Mouse (Mus musculus) retina, postnatal 1 day (tissue): ENCODE measurements around the gene Sorcs1.

ENCODE experiments used
- DNase-seq: peaks from one replicate; pipeline ENCODE4 v3.0.0-alpha.2; 2012

The Sorcs1 gene

DNA sequence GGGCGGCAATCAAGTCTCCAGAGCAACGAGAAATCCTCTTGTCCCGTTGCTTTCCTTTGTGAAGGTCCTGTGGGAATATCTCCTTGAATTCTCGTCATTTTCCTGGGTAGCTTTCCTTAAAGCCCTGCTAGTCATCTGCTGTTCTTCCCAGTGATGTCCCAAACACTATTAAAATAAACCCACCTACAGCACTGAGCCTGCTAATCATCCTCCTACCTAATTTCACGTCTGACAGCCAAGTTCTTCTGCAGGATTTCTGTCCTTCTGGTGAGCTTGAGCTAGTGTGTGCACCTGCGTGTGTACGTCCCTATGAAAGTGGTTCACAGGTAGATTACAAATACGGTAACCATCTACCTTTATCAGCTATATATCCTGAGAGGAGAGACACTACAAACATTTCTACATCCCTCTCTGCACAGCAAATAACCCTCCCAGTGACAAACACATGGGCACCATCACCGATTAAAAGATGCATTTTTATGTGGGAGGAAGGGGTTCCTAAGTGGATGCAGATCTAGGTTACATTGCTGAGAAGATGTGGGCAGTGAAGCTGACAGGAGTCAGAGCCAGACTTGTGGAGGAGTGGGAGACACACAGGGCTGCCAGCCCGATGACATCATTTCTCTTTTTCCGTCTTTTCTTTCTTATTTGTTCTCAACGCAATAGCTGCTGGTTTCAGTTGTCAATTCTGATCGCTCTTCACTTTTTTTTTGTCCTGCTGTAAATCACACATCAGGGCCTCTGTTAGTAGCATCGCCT is 259.3 kb downstream of the Sorcs1 start:
- peak; percentile 33 for DNase-seq

DNA sequence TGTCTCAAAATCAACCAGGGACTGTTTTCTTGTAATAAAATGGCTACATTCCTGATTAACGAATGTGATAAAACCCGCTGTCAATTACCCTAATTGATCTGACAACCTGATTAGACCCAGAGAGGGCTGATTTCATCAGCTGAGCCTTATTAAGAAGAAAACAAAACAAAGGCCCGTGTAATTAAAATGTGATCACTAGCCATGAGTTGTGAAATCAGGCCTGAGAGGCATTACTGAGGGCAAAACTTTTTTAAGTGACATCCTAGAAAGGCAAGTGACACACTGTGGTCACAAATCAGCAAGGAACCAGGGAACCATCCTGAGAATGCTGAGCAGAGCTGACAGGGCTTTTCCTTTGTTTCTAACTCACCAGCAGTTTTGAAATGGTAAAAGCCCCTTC is 267.9 kb downstream of the Sorcs1 start:
- DNase-seq, result peak; percentile 87

DNA sequence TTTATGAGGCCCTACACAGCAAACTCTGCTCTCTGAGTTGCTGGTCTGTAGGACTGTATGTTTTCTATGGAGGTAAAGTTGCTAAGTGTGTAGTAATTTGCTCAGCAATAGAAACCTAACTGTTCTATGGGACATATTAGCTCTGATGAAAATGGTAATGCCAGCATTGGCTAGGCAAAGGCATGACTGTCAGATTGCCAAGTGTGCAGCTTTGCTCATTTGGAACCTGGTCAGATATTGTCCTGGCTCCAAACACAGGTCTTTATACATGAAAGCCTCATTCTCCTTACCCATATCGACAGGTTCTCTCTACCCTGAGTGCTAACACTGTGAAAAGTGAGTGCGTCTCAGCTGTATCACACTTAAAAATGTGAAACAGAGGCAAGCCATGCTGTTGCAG is 280.1 kb downstream of the Sorcs1 start:
- DNase-seq, result no peak

DNA sequence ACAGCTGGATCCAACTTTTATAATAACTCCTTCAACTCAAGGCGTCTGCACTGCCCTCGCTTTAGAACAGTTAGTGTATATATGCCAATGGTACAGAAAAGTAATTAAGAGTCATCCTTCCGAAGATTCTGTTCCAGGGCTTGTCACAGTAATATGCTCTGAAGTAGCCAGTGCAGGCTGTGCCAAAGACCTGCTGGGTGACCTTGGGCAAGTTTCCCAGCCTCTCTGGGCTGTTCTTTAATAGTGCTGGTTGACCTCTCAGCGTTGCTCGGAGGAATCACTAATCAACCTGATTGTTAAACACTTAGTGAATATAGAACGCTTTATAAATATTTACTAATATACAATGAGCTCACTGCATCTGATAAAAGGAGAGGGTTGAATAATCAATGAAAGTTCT is 282.7 kb downstream of the Sorcs1 start:
- no peak for DNase-seq

DNA sequence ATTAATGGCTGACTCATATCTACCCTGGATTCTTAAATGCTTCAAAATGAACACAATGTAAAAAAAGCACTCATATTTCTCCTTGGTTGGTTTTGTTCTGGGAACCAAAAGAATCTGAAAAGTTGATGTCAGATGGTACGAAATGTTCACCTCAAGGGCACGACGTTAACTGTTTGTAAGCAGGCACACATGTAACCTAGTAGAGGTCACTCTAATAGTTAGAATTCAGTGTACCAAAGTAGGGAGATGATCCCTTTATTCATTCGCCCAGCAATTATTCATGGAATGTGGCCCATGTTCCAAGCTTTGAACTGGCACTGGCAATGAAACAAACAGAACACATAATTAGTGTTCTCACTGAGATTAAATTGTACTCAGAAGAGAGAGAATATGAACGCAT is 284.3 kb downstream of the Sorcs1 start:
- DNase-seq, result peak; percentile 31

DNA sequence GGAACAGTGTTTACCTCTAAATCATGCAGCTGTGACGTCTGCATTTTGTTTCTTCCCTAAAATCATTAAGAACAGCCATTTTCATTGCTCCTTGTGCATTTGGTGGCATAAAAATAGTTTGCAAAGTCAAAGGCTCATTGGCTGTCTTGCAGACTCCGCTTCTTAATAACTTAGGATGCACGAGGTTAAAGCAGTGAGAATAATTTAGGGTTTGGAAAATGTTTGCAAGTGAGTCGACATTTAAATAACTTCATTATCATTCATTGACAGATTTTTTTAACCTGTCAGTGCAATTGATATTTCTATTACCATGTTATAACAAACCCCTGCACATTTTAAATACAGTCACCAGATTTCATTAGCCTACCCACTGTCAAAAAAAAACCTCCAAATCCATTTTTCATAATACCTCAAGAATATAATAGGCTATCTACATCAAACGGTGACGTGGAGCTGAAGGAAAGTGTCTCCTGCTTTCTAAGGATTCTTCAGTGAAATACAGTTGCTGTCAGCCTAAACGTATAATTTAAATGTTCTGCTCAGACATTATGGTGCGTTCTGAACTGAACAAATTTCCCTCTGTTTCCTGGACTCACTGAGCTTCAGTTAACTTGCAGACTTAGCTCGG is 288.4 kb downstream of the Sorcs1 start:
- no peak for DNase-seq

DNA sequence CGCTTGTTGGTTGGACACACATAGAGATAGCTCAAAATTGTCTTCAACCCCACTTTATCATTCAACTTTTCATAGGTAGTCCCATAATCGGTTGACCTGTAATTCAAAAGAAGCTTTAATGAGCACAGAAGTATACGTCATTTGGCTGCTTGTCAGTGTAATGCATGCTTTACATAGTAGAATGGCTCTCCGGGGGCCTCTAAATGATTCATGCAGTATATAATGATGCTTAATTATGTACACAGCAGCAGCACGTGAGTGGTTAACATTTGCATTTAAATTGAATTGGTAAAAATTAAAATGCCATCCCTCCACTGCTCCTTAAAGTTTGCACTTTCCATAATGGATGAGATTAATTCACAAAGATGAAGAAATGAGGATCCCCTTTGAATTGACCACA is 299.5 kb downstream of the Sorcs1 start:
- peak; percentile 34 for DNase-seq

DNA sequence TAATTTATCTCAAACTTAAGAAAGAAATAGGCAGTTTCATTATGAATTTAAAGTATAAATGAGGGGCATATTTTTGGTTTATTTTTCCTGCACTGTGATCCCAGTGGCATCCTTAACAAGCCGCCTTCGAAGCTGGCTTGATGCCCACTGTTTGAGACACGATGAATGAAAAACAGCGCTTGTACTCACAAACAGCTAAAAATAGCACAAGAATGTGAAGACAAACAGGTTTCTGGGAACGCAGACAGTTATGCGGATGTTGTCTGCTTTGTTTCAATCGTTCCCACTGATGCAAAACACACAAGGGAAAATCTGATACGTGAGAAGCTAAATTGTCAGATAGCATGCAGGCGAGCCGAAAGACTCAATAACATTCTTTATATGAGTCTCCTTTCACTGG is 303.7 kb downstream of the Sorcs1 start:
- DNase-seq, result peak; percentile 78

DNA sequence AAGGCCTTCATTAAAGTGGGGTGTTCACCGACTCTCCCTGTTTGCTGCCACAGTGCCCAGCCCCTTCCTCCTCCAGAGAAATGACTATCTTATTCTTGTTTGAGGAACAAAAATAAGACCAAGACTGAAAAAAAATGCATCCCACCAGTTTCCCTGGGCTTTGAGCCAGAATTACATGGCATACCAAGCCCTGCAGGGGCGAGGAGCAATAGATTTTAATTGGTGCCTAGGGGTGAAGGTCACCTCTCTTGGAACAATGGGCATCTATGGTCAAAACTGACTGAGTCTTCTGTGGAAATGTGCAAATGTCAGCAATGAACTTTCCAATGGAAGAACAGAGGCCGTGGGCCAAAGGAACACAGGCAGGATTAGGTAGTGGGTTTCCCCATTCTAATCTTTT is 312.0 kb downstream of the Sorcs1 start:
- peak; percentile 92 for DNase-seq

DNA sequence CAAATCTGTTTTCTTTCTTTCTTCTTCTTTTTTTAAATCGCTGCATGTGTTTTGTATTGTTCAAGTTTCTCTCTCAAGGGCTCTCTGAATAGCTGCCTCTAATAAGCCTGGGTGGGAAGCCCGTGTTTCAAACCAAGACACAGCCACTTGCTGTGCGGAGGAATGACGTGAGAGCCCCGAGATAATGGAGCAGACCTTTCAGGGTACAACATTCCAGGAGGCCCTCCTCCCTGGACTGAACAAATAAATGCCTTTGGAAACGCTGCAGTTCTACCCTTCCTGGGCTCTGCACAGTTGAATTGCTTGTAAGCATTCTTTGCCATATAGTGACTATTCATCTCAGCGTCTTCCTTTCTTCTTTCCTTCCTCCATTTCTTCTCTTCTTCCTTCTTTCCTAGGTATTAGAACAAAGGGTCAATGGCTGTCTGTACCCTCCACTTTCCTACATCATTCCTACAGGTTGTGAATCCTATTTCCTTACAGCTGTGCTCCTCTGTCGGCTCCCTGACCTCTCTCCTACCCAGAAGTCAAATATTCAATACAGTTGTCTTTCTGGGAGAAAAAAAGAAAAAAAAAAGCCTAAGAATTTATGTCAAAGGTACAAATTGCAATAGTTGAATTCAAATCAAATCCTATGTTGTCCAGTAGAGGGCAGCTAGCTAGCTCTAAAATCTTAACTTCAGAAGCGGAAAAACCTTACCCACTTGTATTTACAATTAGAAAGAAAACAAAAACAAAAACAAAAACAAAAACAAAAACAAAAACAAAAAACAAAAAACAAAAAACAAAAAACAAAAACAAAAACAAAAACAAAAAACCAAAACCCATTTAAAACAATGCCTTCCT is 315.6 kb downstream of the Sorcs1 start:
- peak; percentile 38 for DNase-seq

DNA sequence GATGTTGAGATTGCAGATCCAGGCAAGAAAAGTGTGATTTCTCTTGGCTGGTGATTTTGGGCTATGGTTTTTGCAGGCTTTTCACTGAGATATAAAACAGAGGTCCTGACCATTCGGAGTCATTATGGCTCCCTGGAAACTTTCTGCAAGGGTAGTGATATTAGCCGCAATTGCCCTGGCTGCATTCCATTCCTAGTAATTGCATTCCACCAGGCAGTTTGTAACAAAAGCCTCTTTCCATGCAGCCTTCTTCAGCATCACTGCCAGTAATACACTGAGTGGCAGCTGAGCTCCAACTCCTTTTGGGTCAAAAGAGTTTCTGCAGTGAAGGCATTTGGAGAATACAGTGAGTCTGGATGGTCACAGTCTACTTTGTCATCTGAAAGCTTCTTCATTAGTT is 319.9 kb downstream of the Sorcs1 start:
- peak; percentile 52 for DNase-seq

DNA sequence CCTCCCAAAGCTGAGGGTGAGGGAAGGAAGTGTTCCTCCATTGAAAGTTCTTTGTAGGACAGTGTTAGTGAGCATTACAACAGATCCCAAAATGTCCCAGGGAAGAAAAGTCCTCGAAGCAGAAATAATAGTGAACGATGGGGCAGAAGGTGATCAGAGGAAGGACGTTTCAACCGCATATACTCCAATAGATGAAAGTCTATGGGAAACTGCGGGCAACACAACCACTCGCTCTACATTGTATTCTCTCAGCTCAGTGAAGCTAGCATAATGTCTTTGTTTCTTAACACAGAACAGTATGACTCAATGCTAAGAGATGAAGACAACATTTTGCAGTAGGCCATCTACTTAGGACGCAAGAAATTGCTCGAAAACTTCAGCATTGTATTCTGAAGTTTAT is 339.2 kb downstream of the Sorcs1 start:
- DNase-seq, result peak; percentile 87

DNA sequence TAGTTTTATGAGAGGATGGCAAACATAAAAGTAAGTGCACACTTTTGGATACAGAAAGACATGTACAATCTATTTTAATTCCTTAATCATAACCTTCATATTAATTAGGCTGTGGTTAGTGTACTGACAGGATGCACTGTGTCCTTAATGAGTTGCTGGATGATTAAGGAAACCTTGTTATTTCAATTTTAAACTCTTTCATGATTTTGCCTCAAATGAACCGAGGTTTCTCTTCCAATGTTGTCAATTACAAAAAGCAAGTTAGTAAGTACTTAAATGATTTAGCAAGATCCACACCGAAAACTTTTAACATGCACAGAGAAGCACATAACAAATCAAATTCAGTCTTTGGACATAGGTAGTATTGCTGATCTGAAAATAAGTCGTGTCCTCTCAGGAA is 341.7 kb downstream of the Sorcs1 start:
- DNase-seq, result peak; percentile 61

DNA sequence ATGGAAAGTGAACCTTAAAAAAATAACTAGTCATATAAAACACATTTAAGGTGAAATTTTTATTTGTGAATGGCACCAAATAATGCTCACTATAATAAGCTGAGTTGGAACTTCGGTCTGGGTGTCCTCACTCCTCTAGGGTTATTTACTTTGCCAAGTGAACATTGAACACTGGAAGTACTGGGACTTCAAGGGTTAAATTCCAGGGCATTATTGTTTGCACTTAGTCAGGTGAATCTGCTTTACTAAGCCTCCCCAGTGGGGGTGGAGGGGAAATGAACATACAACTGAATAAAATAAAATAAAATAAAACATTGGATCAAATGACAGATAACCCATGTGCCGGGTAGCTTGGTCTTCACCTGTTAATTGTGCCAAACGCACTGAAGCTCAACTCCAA is 347.3 kb downstream of the Sorcs1 start:
- DNase-seq, result no peak

DNA sequence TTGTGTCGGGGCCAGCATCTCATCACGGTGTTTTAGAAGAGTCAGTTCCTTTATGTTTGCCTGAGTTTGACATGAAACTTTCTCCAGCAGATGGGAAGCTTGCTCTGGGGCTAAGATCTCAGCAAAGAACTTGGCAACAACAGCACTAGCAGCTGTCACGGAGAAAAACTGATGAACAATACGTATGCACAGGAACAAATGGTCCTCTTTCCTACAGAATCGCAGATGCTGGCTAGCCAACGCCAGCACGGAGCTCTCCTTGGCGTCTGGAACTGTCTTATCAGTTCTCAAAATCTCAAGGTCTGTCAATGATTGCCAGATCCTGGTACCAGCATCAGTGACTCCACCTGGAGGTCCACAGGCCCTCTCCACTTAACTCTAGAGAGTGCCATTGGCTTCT is 350.6 kb downstream of the Sorcs1 start:
- no peak for DNase-seq

DNA sequence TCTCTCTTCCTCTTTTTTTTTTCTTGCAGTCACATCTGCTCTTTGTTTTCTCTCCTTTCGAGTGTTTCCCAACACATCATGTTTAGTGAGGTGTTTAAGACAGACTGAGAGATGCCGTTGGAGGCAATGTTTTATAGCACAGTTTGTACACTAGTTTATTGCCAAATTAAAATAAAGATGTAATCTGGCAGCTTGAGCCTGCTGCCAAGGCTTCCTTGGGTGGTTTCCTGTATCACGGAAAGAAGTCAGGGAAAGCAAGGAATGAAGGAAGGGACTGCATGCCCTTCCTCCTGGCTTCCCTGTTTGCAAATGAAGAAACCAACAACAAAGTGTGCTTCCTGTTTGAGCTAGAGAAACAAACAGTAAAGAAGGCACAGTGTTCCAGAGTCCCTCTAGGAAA is 352.3 kb downstream of the Sorcs1 start:
- DNase-seq, result no peak

DNA sequence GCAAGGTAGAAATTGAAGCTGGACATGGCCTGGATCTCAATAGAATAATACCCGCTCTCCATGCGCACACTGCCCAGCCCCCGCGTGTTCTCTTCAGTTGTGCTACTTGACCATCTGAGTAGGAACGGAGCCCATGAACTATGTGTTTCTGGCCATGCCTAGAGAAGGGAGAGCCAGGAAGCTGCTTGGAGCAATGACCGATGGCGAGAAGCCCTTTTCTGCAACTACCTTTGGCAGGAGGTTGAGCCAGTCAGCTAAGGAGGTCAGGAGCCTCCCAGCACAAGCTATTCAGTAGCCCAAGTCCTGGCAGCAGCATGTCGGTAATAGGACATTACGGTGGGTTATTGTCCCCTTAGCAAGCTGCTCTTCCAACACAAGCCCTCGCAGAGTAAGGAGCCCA is 352.8 kb downstream of the Sorcs1 start:
- DNase-seq, result no peak

DNA sequence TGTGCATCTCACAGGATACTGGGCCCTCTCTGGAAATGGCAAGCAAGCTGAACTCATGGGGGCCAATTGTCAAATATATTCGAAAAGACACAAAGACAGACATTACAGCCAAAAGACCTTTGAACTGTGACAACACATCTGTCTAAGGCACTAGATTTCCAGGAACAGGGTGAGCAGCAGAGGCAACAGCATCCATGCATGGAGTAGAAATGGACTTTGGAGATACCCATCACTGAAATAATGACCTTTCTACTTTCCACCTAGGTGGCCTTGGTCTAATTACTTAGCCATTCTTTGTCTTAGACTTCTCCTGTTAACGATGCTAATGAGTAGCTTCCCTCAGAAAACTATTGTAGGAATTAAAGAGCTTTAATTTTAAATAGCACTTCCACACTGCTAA is 371.4 kb downstream of the Sorcs1 start:
- DNase-seq, result peak; percentile 55

DNA sequence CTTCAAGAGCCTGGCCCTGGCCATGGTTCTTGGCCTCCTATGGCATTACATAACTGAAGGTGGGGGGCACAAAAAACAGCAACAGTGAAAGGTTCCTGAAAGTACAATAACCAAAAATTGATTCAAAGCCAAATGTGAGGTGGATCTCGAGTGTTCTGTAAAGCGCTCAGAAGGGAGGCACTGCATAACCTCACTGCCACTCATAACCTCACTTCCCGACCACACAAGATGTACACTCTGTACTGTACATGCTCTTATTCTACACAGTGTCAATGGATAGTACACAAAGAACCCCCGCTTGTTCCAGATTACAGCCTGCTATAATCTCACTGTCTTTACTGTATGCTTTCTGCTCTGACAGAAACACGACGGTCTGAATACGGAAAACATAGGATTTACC is 384.2 kb downstream of the Sorcs1 start:
- DNase-seq, result no peak

DNA sequence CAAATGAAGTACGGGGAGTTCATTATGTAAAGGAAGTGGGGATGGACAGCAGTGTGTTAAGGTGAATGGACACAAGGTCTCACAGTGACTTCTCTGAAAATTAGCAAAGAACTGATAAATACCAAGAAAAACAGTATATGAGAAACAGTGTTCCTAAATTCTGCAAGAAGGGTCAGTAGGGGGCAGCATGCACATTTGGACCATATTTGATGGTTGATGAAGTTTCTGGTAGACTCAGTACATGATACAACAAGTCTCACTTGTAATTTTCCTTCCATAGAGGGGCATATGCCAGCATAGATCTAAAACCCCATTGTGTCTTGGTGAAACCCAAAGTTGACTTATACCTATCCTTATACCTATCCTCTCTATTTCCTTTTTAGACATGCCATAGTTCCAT is 414.0 kb downstream of the Sorcs1 start:
- DNase-seq, result peak; percentile 65

DNA sequence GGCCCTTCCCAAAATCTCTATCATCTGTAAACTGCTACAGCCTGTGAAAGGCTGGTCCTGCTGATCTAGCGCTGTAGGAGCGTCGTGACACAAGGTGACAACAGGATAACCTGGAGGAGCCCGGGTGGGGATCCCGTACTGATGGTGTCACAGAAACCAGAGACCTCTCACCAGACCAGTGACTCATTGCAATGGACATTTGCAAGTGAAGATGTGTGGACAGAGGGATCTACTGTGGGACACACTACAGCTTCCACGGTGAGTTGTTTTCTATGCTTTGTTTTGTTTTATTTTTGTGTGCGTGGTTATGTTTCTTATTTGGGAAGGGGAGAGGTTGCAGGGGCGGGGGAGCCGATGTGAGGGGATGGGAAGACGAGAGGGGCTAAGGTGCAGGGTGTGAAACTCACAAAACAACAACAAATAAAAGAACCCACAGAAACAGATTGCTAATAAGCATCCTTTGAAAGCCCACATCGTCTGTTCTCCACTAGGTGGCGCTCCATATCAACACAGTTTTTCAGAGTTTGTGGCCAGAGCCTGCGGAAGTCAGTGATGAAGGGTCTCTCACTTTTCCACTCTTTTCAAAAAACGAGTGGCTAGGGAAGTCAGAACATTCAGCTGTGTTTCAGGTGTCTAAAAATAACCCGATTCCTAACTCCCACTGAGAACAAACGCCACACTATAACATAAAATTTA is 419.6 kb downstream of the Sorcs1 start:
- peak; percentile 81 for DNase-seq

DNA sequence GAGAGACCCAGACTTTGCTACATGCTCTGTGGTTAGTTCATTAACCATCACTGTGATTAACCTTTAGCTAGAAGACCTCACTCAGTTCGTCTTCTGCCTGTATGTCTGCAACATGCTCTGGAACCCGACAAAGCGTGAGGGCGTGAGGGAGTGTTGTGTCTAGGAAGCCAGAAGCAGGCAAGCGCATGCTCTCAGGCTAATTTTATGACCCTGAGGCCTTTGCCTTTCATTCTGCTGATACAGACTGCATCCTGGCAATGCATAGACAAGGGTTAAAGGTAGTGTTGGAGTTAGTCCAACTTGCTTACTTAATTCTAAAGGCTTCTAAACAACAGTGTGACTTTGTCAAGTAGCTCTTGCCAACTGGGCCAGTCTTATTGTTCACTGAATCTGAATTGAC is 458.0 kb downstream of the Sorcs1 start:
- no peak for DNase-seq
